In the genomic region with DNA sequence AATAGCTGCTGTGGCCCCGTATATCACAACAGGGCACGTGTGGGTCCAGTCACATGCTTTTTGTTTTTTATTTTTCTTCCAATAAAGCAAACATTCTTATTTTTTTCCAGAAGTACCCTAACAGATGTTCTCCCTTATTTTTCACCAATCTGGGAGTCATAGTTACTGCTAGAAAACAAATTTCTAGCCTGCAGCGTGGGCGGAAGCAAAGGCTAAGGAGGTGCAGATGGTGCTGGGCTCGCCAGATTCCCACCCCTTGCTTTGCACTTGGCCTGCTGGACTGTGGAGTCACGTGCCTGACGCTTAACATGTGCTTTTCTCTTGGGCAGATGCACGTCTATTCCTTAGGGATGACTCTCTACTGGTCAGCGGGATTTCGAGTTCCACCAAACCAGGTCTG, we compare ENCODE assay signal across 11 mouse cellular contexts. TPM values are rescaled to one million over a fixed set of nuclear protein-coding genes. Genes with fewer than 3 reads are reported as not detected.
DNase-seq lines count a peak whose midpoint lies in the region; ATAC-seq and TF ChIP-seq lines count a peak whose summit lies in the region.
"Had no signal": no experiment of that assay in that cellular context is flagged by ENCODE, and none has a peak within 500 bp of the region (broad histone marks: within the 10 kb centered on the region; RNA-seq: fewer than 3 reads in every experiment).

No protein-coding gene starts in this region.

- no peak overlapping the region for H3K9ac ChIP-seq in midbrain, embryonic 15.5 days
- H3K9ac ChIP-seq: embryonic facial prominence, embryonic 12.5 days; neural tube, embryonic 12.5 days had no signal

- no peak overlapping the region for H3K27ac ChIP-seq in layer of hippocampus, adult 2 months
- no peak overlapping the region for H3K27ac ChIP-seq in midbrain, embryonic 15.5 days
- H3K27ac ChIP-seq: embryonic facial prominence, embryonic 12.5 days; neural tube, embryonic 12.5 days had no signal

- WGBS in midbrain, embryonic 15.5 days, result 85% methylated on average over 10 of the region's 10 CpGs

- H3K4me1 ChIP-seq in midbrain, embryonic 15.5 days, result no peaks in the 10 kb centered on the region
- H3K4me1 ChIP-seq: embryonic facial prominence, embryonic 12.5 days; neural tube, embryonic 12.5 days had no signal

- DNase-seq in cerebellum, postnatal 10 days, result peak; percentile 56 to 72
- no peak for DNase-seq in cerebellum, adult 11-12 months
- DNase-seq in ovary, postnatal 36 days (ENCODE audit: low spot score), result peak; percentile 18
- DNase-seq in ovary, postnatal 10 days (ENCODE audit: low spot score), result no peak
- peak; percentile 30 to 50 for DNase-seq in layer of hippocampus, adult 2 months (ENCODE audit: low spot score in 2 of 2)
- DNase-seq in telencephalon, adult 2 months (ENCODE audit: low read depth, low spot score), result peak; percentile 49
- no peak for DNase-seq in retina, embryonic 14.5 days (ENCODE audit: low spot score)

- no peak overlapping the region for H3K4me2 ChIP-seq in midbrain, embryonic 15.5 days
- H3K4me2 ChIP-seq: embryonic facial prominence, embryonic 12.5 days; neural tube, embryonic 12.5 days had no signal

- H3K9me3 ChIP-seq in midbrain, embryonic 15.5 days, result no peaks in the 10 kb centered on the region
- H3K9me3 ChIP-seq: embryonic facial prominence, embryonic 12.5 days; neural tube, embryonic 12.5 days had no signal

- H3K27me3 ChIP-seq in midbrain, embryonic 15.5 days (replicated peaks), result no peaks in the 10 kb centered on the region
- H3K27me3 ChIP-seq: embryonic facial prominence, embryonic 12.5 days; neural tube, embryonic 12.5 days; Patski had no signal

- no peak for TF ChIP-seq CTCF in layer of hippocampus, adult 2 months (conservative IDR thresholded peaks at IDR 0.05)

- ATAC-seq in midbrain, embryonic 15.5 days (replicated peaks), result no peak
- ATAC-seq: Patski had no signal

- H3K4me3 ChIP-seq in layer of hippocampus, adult 2 months, result no peak overlapping the region
- H3K4me3 ChIP-seq in midbrain, embryonic 15.5 days, result no peak overlapping the region
- H3K4me3 ChIP-seq: embryonic facial prominence, embryonic 12.5 days; neural tube, embryonic 12.5 days had no signal

- H3K36me3 ChIP-seq in midbrain, embryonic 15.5 days (replicated peaks), result no peaks in the 10 kb centered on the region
- H3K36me3 ChIP-seq: embryonic facial prominence, embryonic 12.5 days; neural tube, embryonic 12.5 days had no signal

RNA-seq across cellular contexts. Expression of a gene that starts 29.1 kb away (rescaled TPM):
- under 1 TPM; 0.29 to 0.74 TPM for total RNA-seq in layer of hippocampus, adult 2 months (2021)
- polyA plus RNA-seq in midbrain, embryonic 15.5 days (2015; fragmentation: Nextera tagmentation; extraction: Ambion mirVana), result 0.17 and 0.37 TPM in 2 replicates
- polyA plus RNA-seq: embryonic facial prominence, embryonic 12.5 days; neural tube, embryonic 12.5 days had no signal

RNA-seq across cellular contexts. Expression of a gene that starts 53.7 kb away (rescaled TPM):
- 10 to 100 TPM; 76.9 to 80.6 TPM for total RNA-seq in layer of hippocampus, adult 2 months (2021)
- 33.2 and 36.2 TPM in 2 replicates for polyA plus RNA-seq in midbrain, embryonic 15.5 days (2015; fragmentation: Nextera tagmentation; extraction: Ambion mirVana)

Comparison
In these comparisons a context has a peak if more than half of its experiments do, and no peak if none do; other contexts are left out.
1. DNase-seq: peak in cerebellum, postnatal 10 days (2 of 2), ovary, postnatal 36 days (single experiment), layer of hippocampus, adult 2 months (2 of 2) and telencephalon, adult 2 months (single experiment); none in cerebellum, adult 11-12 months (single experiment), ovary, postnatal 10 days (single experiment) and retina, embryonic 14.5 days (single experiment).